Mouse (Mus musculus): Measurements from ENCODE around the gene Lin28b. TPM values are rescaled to one million over a fixed set of nuclear protein-coding genes. Genes with fewer than 3 reads are reported as not detected.

The Lin28b gene
- polyA plus RNA-seq, 1 experiment from 2014 or later = 54.2 TPM

- WGBS = under 1% methylated on average over 116 of the region's 116 CpGs
- peaks cover 15% of the 10 kb centered on the region for H3K4me1 ChIP-seq
- peak within 1 kb of the TSS; percentile 88 for H3K27ac ChIP-seq
- no peaks in the 10 kb centered on the region for H3K9me3 ChIP-seq
- no peaks in the 10 kb centered on the region for H3K36me3 ChIP-seq (replicated peaks)
- H3K4me3 ChIP-seq = peak within 1 kb of the TSS; percentile 79
- DNase-seq (ENCODE audit: extremely low spot score, low spot score) = peak; percentile 63
- peaks cover 45% of the 10 kb centered on the region for H3K27me3 ChIP-seq (ENCODE audit: poor library complexity, severe bottlenecking)
These were observed 150.5 kb downstream of the Lin28b start, which contains the start of gene Bves for GRCm38 (mm10) chr10:45335434-45336422. TSS of gene Bves (plus strand) at chr10:45335772.

GRCm38 (mm10) chr10:45334925-45335324, 151.3 kb downstream of the Lin28b start:
- H3K4me1 ChIP-seq = peaks cover 10% of the 10 kb centered on the region
- H3K27ac ChIP-seq = no peak overlapping the region
- H3K9me3 ChIP-seq = no peaks in the 10 kb centered on the region
- peak overlapping the region; percentile 79 for H3K4me3 ChIP-seq
- no peak for DNase-seq (ENCODE audit: extremely low spot score, low spot score)
- no peaks in the 10 kb centered on the region for H3K36me3 ChIP-seq (replicated peaks)
- peaks cover 45% of the 10 kb centered on the region for H3K27me3 ChIP-seq (ENCODE audit: poor library complexity, severe bottlenecking)
- WGBS = 37% methylated on average over 7 of the region's 7 CpGs

- Histone ChIP-seq H3K27me3 (ENCODE audit: poor library complexity, severe bottlenecking) (peaks cover 11% of the 10 kb centered on the region), H3K27ac (no peak overlapping the region), H3K9me3 (no peaks in the 10 kb centered on the region), H3K4me1 (peaks cover 9% of the 10 kb centered on the region), H3K4me3 (no peak overlapping the region), H3K36me3 (replicated peaks) (no peaks in the 10 kb centered on the region)
- no peak for DNase-seq (ENCODE audit: extremely low spot score, low spot score)
- 86% methylated on average over 7 of the region's 7 CpGs for WGBS
These were observed 157.8 kb downstream of the Lin28b start for GRCm38 (mm10) chr10:45328196-45329000.

Other genes starting within 250 kb of the Lin28b start
- 1.7 and 1.9 TPM in 2 replicates for gene Bves, start 150.6 kb downstream of the Lin28b start, polyA plus RNA-seq (2016; fragmentation: Nextera tagmentation; extraction: Ambion mirVana)
- gene Hace1, start 91.4 kb upstream of the Lin28b start, polyA plus RNA-seq (2016; fragmentation: Nextera tagmentation; extraction: Ambion mirVana) = 23.5 and 24.7 TPM in 2 replicates

Measured in forebrain, embryonic 10.5 days (tissue).